ENCODE assay signal across 19 mouse cellular contexts in the genomic region with DNA sequence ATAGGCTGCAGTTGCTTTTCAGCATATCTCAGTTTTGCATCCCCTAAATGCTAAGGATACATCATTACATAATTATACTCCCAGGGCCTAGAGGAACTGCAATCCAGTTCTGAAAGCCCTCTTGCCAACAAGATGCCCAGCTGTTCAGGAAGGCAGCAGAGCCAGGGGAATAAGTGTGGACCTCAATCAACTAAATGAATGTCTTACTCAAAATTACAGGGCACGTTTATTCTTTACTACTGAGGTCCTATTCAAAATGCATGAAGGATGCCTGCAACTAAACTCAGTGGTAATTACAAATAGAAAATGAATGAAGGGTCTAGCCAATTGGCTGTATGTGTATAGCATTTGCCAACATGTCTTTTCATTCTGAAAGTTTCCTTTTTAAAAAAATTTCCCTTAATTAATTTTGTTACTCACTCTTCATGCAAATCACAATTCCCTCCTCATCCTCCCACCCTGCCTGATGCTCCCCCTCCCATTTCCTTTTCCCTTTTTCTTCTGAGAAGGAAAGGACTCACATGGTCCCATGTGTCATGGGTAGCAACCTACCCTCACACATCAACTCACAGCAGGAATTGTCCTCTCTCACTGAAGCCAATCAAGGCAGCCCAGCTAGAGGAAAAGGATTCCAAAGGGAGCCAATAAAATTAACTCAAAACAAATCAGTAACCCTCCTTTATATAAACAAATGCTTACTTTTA.
DNase-seq lines count a peak whose midpoint lies in the region; ATAC-seq and TF ChIP-seq lines count a peak whose summit lies in the region.
"Had no signal": no experiment of that assay in that cellular context is flagged by ENCODE, and none has a peak within 500 bp of the region (broad histone marks: within the 10 kb centered on the region; RNA-seq: fewer than 3 reads in every experiment).

No protein-coding gene starts in this region.

- no peak overlapping the region for H3K9ac ChIP-seq in forebrain, embryonic 15.5 days (replicated peaks)
- H3K9ac ChIP-seq: hindbrain, embryonic 12.5 days had no signal

- TF ChIP-seq POLR2A in brain, embryonic 14.5 days (IDR thresholded peaks at IDR 0.05; ENCODE audit: borderline replicate concordance, extremely low read depth, insufficient read depth, insufficient read length, poor library complexity, severe bottlenecking): no peak

- WGBS in forebrain, embryonic 15.5 days: 16% methylated on average over 1 of the region's 1 CpGs

- H3K36me3 ChIP-seq in forebrain, embryonic 15.5 days: no peaks in the 10 kb centered on the region
- H3K36me3 ChIP-seq: embryonic facial prominence, embryonic 10.5 days; heart, embryonic 10.5 days; hindbrain, embryonic 12.5 days had no signal

- no peak for DNase-seq in frontal cortex, postnatal 14 days (ENCODE audit: low spot score in 2 of 2)
- DNase-seq in brain, embryonic 14.5 days (ENCODE audit: low read depth): peak; percentile 81
- no peak for DNase-seq in ovary, adult 18-20 months (ENCODE audit: low spot score)
- no peak for DNase-seq in adrenal gland, postnatal 10 days
- DNase-seq: adrenal gland, adult 8-10 months; cerebellum, adult 2 months; cerebellum, postnatal 10 days; gastrocnemius, postnatal 10 days; heart, adult 18-20 months; heart, postnatal 10 days; heart, postnatal 4 days had no signal

- H3K27ac ChIP-seq in forebrain, embryonic 15.5 days (replicated peaks): no peak overlapping the region
- H3K27ac ChIP-seq: embryonic facial prominence, embryonic 10.5 days; heart, embryonic 10.5 days; hindbrain, embryonic 12.5 days had no signal

- H3K9me3 ChIP-seq in forebrain, embryonic 15.5 days: no peaks in the 10 kb centered on the region
- H3K9me3 ChIP-seq: embryonic facial prominence, embryonic 10.5 days; heart, embryonic 10.5 days; hindbrain, embryonic 12.5 days had no signal

- no peaks in the 10 kb centered on the region for H3K4me1 ChIP-seq in forebrain, embryonic 15.5 days
- H3K4me1 ChIP-seq: embryonic facial prominence, embryonic 10.5 days; heart, embryonic 10.5 days; hindbrain, embryonic 12.5 days had no signal

- no peak for TF ChIP-seq CTCF in brain, embryonic 14.5 days (IDR thresholded peaks at IDR 0.05; ENCODE audit: borderline replicate concordance, extremely low read depth, insufficient read depth, insufficient read length)

- H3K4me2 ChIP-seq in forebrain, embryonic 15.5 days (replicated peaks): no peak overlapping the region
- H3K4me2 ChIP-seq: hindbrain, embryonic 12.5 days had no signal

- H3K27me3 ChIP-seq in forebrain, embryonic 15.5 days: no peaks in the 10 kb centered on the region
- H3K27me3 ChIP-seq: hindbrain, embryonic 12.5 days had no signal

- no peak overlapping the region for H3K4me3 ChIP-seq in forebrain, embryonic 15.5 days
- H3K4me3 ChIP-seq: embryonic facial prominence, embryonic 10.5 days; heart, embryonic 10.5 days; hindbrain, embryonic 12.5 days had no signal

- 0 out of 2 replicates have a peak, but pooled peaks have one; percentile 13 for ATAC-seq in frontal cortex, adult (ENCODE audit: low TSS enrichment)
- ATAC-seq in forebrain, embryonic 15.5 days (replicated peaks): peak; percentile 88
- ATAC-seq: hindbrain, embryonic 16.5 days; inflammation-experienced regulatory T-cells, adult 6 months; intestine, postnatal 0 days had no signal
